Mouse (Mus musculus): ENCODE results near the gene Gstp2. TPM values are rescaled to one million over a fixed set of nuclear protein-coding genes. Genes with fewer than 3 reads are reported as not detected.
"Not testable (repeated sequence)": the region's sequence is repeated elsewhere in the genome, so short reads cannot be mapped to it uniquely, and the experiment has no call there.

Gene Gstp2
- polyA plus RNA-seq, 1 experiment from 2014 or later = 3.4 TPM

- Histone ChIP-seq H3K9me3 (ENCODE audit: low read depth, low read length) (no peaks in the 10 kb centered on the region), H3K4me2 (no peak overlapping the region), H3K9ac (no peak overlapping the region), H3K27ac (ENCODE audit: low read depth) (no peak overlapping the region), H3K4me3 (ENCODE audit: low read depth, low read length) (no peak overlapping the region), H3K4me1 (ENCODE audit: insufficient read depth) (no peaks in the 10 kb centered on the region), H3K27me3 (ENCODE audit: insufficient read depth, low read length) (0 out of 2 replicates have a peak, but pooled peaks cover 6% of the 10 kb centered on the region), H3K36me3 (ENCODE audit: insufficient read depth) (no peaks in the 10 kb centered on the region)
- TF ChIP-seq CTCF (IDR thresholded peaks at IDR 0.05; ENCODE audit: low read depth) = no peak
- 40% methylated on average over 15 of the region's 15 CpGs for WGBS
- DNase-seq (peak; percentile 25), ATAC-seq (ENCODE audit: insufficient read depth) (peak; percentile 47)
Measured at GRCm38 (mm10) chr19:4055947-4056693, 10.3 kb upstream of the Gstp2 start.

- Histone ChIP-seq H3K9ac (no peak overlapping the region), H3K36me3 (ENCODE audit: insufficient read depth) (no peaks in the 10 kb centered on the region), H3K9me3 (ENCODE audit: low read depth, low read length) (no peaks in the 10 kb centered on the region), H3K4me2 (no peak overlapping the region), H3K4me1 (ENCODE audit: insufficient read depth) (no peaks in the 10 kb centered on the region), H3K27me3 (ENCODE audit: insufficient read depth, low read length) (0 out of 2 replicates have a peak, but pooled peaks cover 6% of the 10 kb centered on the region), H3K27ac (ENCODE audit: low read depth) (no peak overlapping the region), H3K4me3 (ENCODE audit: low read depth, low read length) (no peak overlapping the region)
- ATAC-seq (ENCODE audit: insufficient read depth) (no peak), DNase-seq (no peak)
- no peak for TF ChIP-seq CTCF (IDR thresholded peaks at IDR 0.05; ENCODE audit: low read depth)
- 59% methylated on average over 8 of the region's 8 CpGs for WGBS
Measured at GRCm38 (mm10) chr19:4055216-4055946, 9.6 kb upstream of the Gstp2 start.

- ATAC-seq (ENCODE audit: insufficient read depth) (no peak), DNase-seq (no peak)
- WGBS = 81% methylated on average over 5 of the region's 5 CpGs
- H3K9ac ChIP-seq = no peak overlapping the region
- TF ChIP-seq CTCF (IDR thresholded peaks at IDR 0.05; ENCODE audit: low read depth) = no peak
- H3K27ac ChIP-seq (ENCODE audit: low read depth) = no peak overlapping the region
- no peak overlapping the region for H3K4me3 ChIP-seq (ENCODE audit: low read depth, low read length)
- no peak overlapping the region for H3K4me2 ChIP-seq
- no peaks in the 10 kb centered on the region for H3K36me3 ChIP-seq (ENCODE audit: insufficient read depth)
- H3K9me3 ChIP-seq (ENCODE audit: low read depth, low read length) = no peaks in the 10 kb centered on the region
- no peaks in the 10 kb centered on the region for H3K4me1 ChIP-seq (ENCODE audit: insufficient read depth)
- H3K27me3 ChIP-seq (ENCODE audit: insufficient read depth, low read length) = 0 out of 2 replicates have a peak, but pooled peaks cover 6% of the 10 kb centered on the region
Measured at GRCm38 (mm10) chr19:4054613-4055012, 8.8 kb upstream of the Gstp2 start.

- Histone ChIP-seq H3K4me3 (ENCODE audit: low read depth, low read length) (no peak overlapping the region), H3K36me3 (ENCODE audit: insufficient read depth) (no peaks in the 10 kb centered on the region), H3K4me1 (ENCODE audit: insufficient read depth) (no peaks in the 10 kb centered on the region), H3K9me3 (ENCODE audit: low read depth, low read length) (no peaks in the 10 kb centered on the region), H3K27me3 (ENCODE audit: insufficient read depth, low read length) (no peaks in the 10 kb centered on the region), H3K4me2 (no peak overlapping the region), H3K9ac (no peak overlapping the region), H3K27ac (ENCODE audit: low read depth) (no peak overlapping the region)
- no peak for ATAC-seq (ENCODE audit: insufficient read depth)
- DNase-seq = no peak
- 74% methylated on average over 5 of the region's 5 CpGs for WGBS
- TF ChIP-seq CTCF (IDR thresholded peaks at IDR 0.05; ENCODE audit: low read depth) = no peak
Measured at GRCm38 (mm10) chr19:4052516-4053030, 6.8 kb upstream of the Gstp2 start.

- H3K27me3 ChIP-seq (ENCODE audit: insufficient read depth, low read length) = no peaks in the 10 kb centered on the region
- H3K36me3 ChIP-seq (ENCODE audit: insufficient read depth) = no peaks in the 10 kb centered on the region
- ATAC-seq (ENCODE audit: insufficient read depth) (no peak), DNase-seq (peak; percentile 81)
- 55% methylated on average over 10 of the region's 10 CpGs for WGBS
- no peak overlapping the region for H3K4me2 ChIP-seq
- no peaks in the 10 kb centered on the region for H3K9me3 ChIP-seq (ENCODE audit: low read depth, low read length)
- H3K9ac ChIP-seq = no peak overlapping the region
- no peaks in the 10 kb centered on the region for H3K4me1 ChIP-seq (ENCODE audit: insufficient read depth)
- H3K27ac ChIP-seq (ENCODE audit: low read depth) = no peak overlapping the region
- H3K4me3 ChIP-seq (ENCODE audit: low read depth, low read length) = no peak overlapping the region
- TF ChIP-seq CTCF (IDR thresholded peaks at IDR 0.05; ENCODE audit: low read depth) = peak; percentile 84
Measured at GRCm38 (mm10) chr19:4051741-4052515, 6.1 kb upstream of the Gstp2 start.

GRCm38 (mm10) chr19:4051016-4051415 lies 5.2 kb upstream of the Gstp2 start:
- H3K4me1 ChIP-seq (ENCODE audit: insufficient read depth) = peaks cover 3% of the 10 kb centered on the region; the same call in 1 of the 2 replicates

GRCm38 (mm10) chr19:4049069-4049468 lies 3.2 kb upstream of the Gstp2 start:
- not testable (repeated sequence) for ATAC-seq (ENCODE audit: insufficient read depth); H3K27ac ChIP-seq (ENCODE audit: low read depth); DNase-seq; H3K4me2 ChIP-seq; H3K27me3 ChIP-seq (ENCODE audit: insufficient read depth, low read length); H3K4me3 ChIP-seq (ENCODE audit: low read depth, low read length); H3K9me3 ChIP-seq (ENCODE audit: low read depth, low read length); H3K4me1 ChIP-seq (ENCODE audit: insufficient read depth); H3K36me3 ChIP-seq (ENCODE audit: insufficient read depth); H3K9ac ChIP-seq
- 72% methylated on average over 5 of the region's 5 CpGs for WGBS

More at GRCm38 (mm10) chr19:4051016-4051415, 5.2 kb upstream of the Gstp2 start:
- no peak; the same call in 1 of the 2 replicates for TF ChIP-seq CTCF (IDR thresholded peaks at IDR 0.05; ENCODE audit: low read depth)
- no peak overlapping the region for H3K4me3 ChIP-seq (ENCODE audit: low read depth, low read length)
- WGBS = 94% methylated on average over 5 of the region's 5 CpGs
- no peak overlapping the region for H3K27ac ChIP-seq (ENCODE audit: low read depth)
- no peak overlapping the region for H3K4me2 ChIP-seq
- no peaks in the 10 kb centered on the region for H3K36me3 ChIP-seq (ENCODE audit: insufficient read depth)
- DNase-seq (no peak), ATAC-seq (ENCODE audit: insufficient read depth) (no peak)
- H3K9ac ChIP-seq = no peak overlapping the region
- H3K9me3 ChIP-seq (ENCODE audit: low read depth, low read length) = no peaks in the 10 kb centered on the region
- H3K27me3 ChIP-seq (ENCODE audit: insufficient read depth, low read length) = no peaks in the 10 kb centered on the region
